Mouse (Mus musculus): Measurements from ENCODE around the gene Mgat5. TPM values are rescaled to one million over a fixed set of nuclear protein-coding genes. Genes with fewer than 3 reads are reported as not detected.

Gene Mgat5
- polyA plus RNA-seq, 1 experiment from 2014 or later, result 7.2 TPM

GRCm38 (mm10) chr1:127192396-127192795, 12.4 kb upstream of the Mgat5 start:
- H3K27ac ChIP-seq (ENCODE audit: low read depth, low read length), result no peak overlapping the region
- DNase-seq (ENCODE audit: low spot score) (no peak), ATAC-seq (ENCODE audit: insufficient read depth, low FRiP score, low TSS enrichment) (no peak)
- H3K36me3 ChIP-seq (ENCODE audit: control insufficient read depth, insufficient read depth, low read length), result no peaks in the 10 kb centered on the region
- H3K27me3 ChIP-seq (ENCODE audit: control insufficient read depth, insufficient read depth, low read length), result no peaks in the 10 kb centered on the region
- no peak overlapping the region for H3K4me2 ChIP-seq (ENCODE audit: low read depth)
- H3K9me3 ChIP-seq (ENCODE audit: control insufficient read depth, low read length), result no peaks in the 10 kb centered on the region
- H3K9ac ChIP-seq (ENCODE audit: low read length), result no peak overlapping the region
- H3K4me3 ChIP-seq (ENCODE audit: low read depth, low read length), result no peak overlapping the region
- no peaks in the 10 kb centered on the region for H3K4me1 ChIP-seq (ENCODE audit: control insufficient read depth, insufficient read depth, low read length)
- WGBS, result 88% methylated on average over 6 of the region's 6 CpGs

GRCm38 (mm10) chr1:127199186-127199585, 5.6 kb upstream of the Mgat5 start:
- no peaks in the 10 kb centered on the region for H3K27me3 ChIP-seq (ENCODE audit: control insufficient read depth, insufficient read depth, low read length)

GRCm38 (mm10) chr1:127202360-127202759, 2.5 kb upstream of the Mgat5 start:
- H3K4me2 ChIP-seq (ENCODE audit: low read depth), result no peak overlapping the region
- H3K4me1 ChIP-seq (ENCODE audit: control insufficient read depth, insufficient read depth, low read length), result no peaks in the 10 kb centered on the region
- no peaks in the 10 kb centered on the region for H3K36me3 ChIP-seq (ENCODE audit: control insufficient read depth, insufficient read depth, low read length)
- no peak overlapping the region for H3K9ac ChIP-seq (ENCODE audit: low read length)
- 76% methylated on average over 4 of the region's 4 CpGs for WGBS
- no peak overlapping the region for H3K27ac ChIP-seq (ENCODE audit: low read depth, low read length)
- no peaks in the 10 kb centered on the region for H3K9me3 ChIP-seq (ENCODE audit: control insufficient read depth, low read length)
- H3K4me3 ChIP-seq (ENCODE audit: low read depth, low read length), result no peak overlapping the region
- no peak for DNase-seq (ENCODE audit: low spot score)
- ATAC-seq (ENCODE audit: insufficient read depth, low FRiP score, low TSS enrichment), result no peak
- H3K27me3 ChIP-seq (ENCODE audit: control insufficient read depth, insufficient read depth, low read length), result no peaks in the 10 kb centered on the region

More at GRCm38 (mm10) chr1:127199186-127199585, 5.6 kb upstream of the Mgat5 start:
- Histone ChIP-seq H3K4me1 (ENCODE audit: control insufficient read depth, insufficient read depth, low read length) (no peaks in the 10 kb centered on the region), H3K9me3 (ENCODE audit: control insufficient read depth, low read length) (no peaks in the 10 kb centered on the region), H3K4me3 (ENCODE audit: low read depth, low read length) (no peak overlapping the region), H3K27ac (ENCODE audit: low read depth, low read length) (no peak overlapping the region), H3K4me2 (ENCODE audit: low read depth) (no peak overlapping the region), H3K9ac (ENCODE audit: low read length) (no peak overlapping the region), H3K36me3 (ENCODE audit: control insufficient read depth, insufficient read depth, low read length) (no peaks in the 10 kb centered on the region)
- ATAC-seq (ENCODE audit: insufficient read depth, low FRiP score, low TSS enrichment) (no peak), DNase-seq (ENCODE audit: low spot score) (no peak)
- WGBS, result 73% methylated on average over 2 of the region's 2 CpGs

- Histone ChIP-seq H3K27me3 (ENCODE audit: control insufficient read depth, insufficient read depth, low read length) (no peaks in the 10 kb centered on the region), H3K4me2 (ENCODE audit: low read depth) (no peak overlapping the region), H3K9ac (ENCODE audit: low read length) (no peak overlapping the region), H3K36me3 (ENCODE audit: control insufficient read depth, insufficient read depth, low read length) (no peaks in the 10 kb centered on the region), H3K4me3 (ENCODE audit: low read depth, low read length) (no peak overlapping the region), H3K9me3 (ENCODE audit: control insufficient read depth, low read length) (no peaks in the 10 kb centered on the region), H3K27ac (ENCODE audit: low read depth, low read length) (no peak overlapping the region), H3K4me1 (ENCODE audit: control insufficient read depth, insufficient read depth, low read length) (no peaks in the 10 kb centered on the region)
- DNase-seq (ENCODE audit: low spot score) (no peak), ATAC-seq (ENCODE audit: insufficient read depth, low FRiP score, low TSS enrichment) (no peak)
- WGBS, result 79% methylated on average over 4 of the region's 4 CpGs
Measured at GRCm38 (mm10) chr1:127203231-127203764, 1.5 kb upstream of the Mgat5 start.

- under 1% methylated on average over 24 of the region's 24 CpGs for WGBS
- no peaks in the 10 kb centered on the region for H3K36me3 ChIP-seq (ENCODE audit: control insufficient read depth, insufficient read depth, low read length)
- ATAC-seq (ENCODE audit: insufficient read depth, low FRiP score, low TSS enrichment), result peak; percentile 17; the same call in 1 of the 2 replicates
- no peaks in the 10 kb centered on the region for H3K4me1 ChIP-seq (ENCODE audit: control insufficient read depth, insufficient read depth, low read length)
- peak; percentile 40 for DNase-seq (ENCODE audit: low spot score)
- no peaks in the 10 kb centered on the region for H3K9me3 ChIP-seq (ENCODE audit: control insufficient read depth, low read length)
- peak overlapping the region; percentile 83 for H3K4me3 ChIP-seq (ENCODE audit: low read depth, low read length)
- H3K9ac ChIP-seq (ENCODE audit: low read length), result peak overlapping the region; percentile 74
- peak overlapping the region; percentile 95 for H3K4me2 ChIP-seq (ENCODE audit: low read depth)
- no peaks in the 10 kb centered on the region for H3K27me3 ChIP-seq (ENCODE audit: control insufficient read depth, insufficient read depth, low read length)
- peak overlapping the region; percentile 90 for H3K27ac ChIP-seq (ENCODE audit: low read depth, low read length)
Measured at GRCm38 (mm10) chr1:127205501-127206019, 745 bp downstream of the Mgat5 start.

GRCm38 (mm10) chr1:127206020-127206641, 1.3 kb downstream of the Mgat5 start:
- peak; percentile 49 for DNase-seq (ENCODE audit: low spot score)
- peak overlapping the region; percentile 74 for H3K9ac ChIP-seq (ENCODE audit: low read length)
- peak overlapping the region; percentile 83 for H3K4me3 ChIP-seq (ENCODE audit: low read depth, low read length)
- H3K4me2 ChIP-seq (ENCODE audit: low read depth), result peak overlapping the region; percentile 95
- H3K9me3 ChIP-seq (ENCODE audit: control insufficient read depth, low read length), result no peaks in the 10 kb centered on the region
- H3K27ac ChIP-seq (ENCODE audit: low read depth, low read length), result no peak overlapping the region; the same call in 1 of the 2 replicates
- ATAC-seq (ENCODE audit: insufficient read depth, low FRiP score, low TSS enrichment), result peak; percentile 55
- H3K4me1 ChIP-seq (ENCODE audit: control insufficient read depth, insufficient read depth, low read length), result no peaks in the 10 kb centered on the region
- H3K27me3 ChIP-seq (ENCODE audit: control insufficient read depth, insufficient read depth, low read length), result no peaks in the 10 kb centered on the region
- 2% methylated on average over 39 of the region's 39 CpGs for WGBS
- no peaks in the 10 kb centered on the region for H3K36me3 ChIP-seq (ENCODE audit: control insufficient read depth, insufficient read depth, low read length)

- ATAC-seq (ENCODE audit: insufficient read depth, low FRiP score, low TSS enrichment) (no peak), DNase-seq (ENCODE audit: low spot score) (no peak)
- H3K27ac ChIP-seq (ENCODE audit: low read depth, low read length), result no peak overlapping the region
- H3K36me3 ChIP-seq (ENCODE audit: control insufficient read depth, insufficient read depth, low read length), result no peaks in the 10 kb centered on the region
- peak overlapping the region; percentile 83 for H3K4me3 ChIP-seq (ENCODE audit: low read depth, low read length)
- no peaks in the 10 kb centered on the region for H3K9me3 ChIP-seq (ENCODE audit: control insufficient read depth, low read length)
- no peaks in the 10 kb centered on the region for H3K27me3 ChIP-seq (ENCODE audit: control insufficient read depth, insufficient read depth, low read length)
- WGBS, result 73% methylated on average over 11 of the region's 11 CpGs
- peak overlapping the region; percentile 95 for H3K4me2 ChIP-seq (ENCODE audit: low read depth)
- H3K4me1 ChIP-seq (ENCODE audit: control insufficient read depth, insufficient read depth, low read length), result no peaks in the 10 kb centered on the region
- peak overlapping the region; percentile 74 for H3K9ac ChIP-seq (ENCODE audit: low read length)
Measured at GRCm38 (mm10) chr1:127206881-127207555, 2.2 kb downstream of the Mgat5 start.

- DNase-seq (ENCODE audit: low spot score) (no peak), ATAC-seq (ENCODE audit: insufficient read depth, low FRiP score, low TSS enrichment) (no peak)
- Histone ChIP-seq H3K9ac (ENCODE audit: low read length) (no peak overlapping the region), H3K4me1 (ENCODE audit: control insufficient read depth, insufficient read depth, low read length) (no peaks in the 10 kb centered on the region), H3K4me2 (ENCODE audit: low read depth) (no peak overlapping the region), H3K9me3 (ENCODE audit: control insufficient read depth, low read length) (no peaks in the 10 kb centered on the region), H3K36me3 (ENCODE audit: control insufficient read depth, insufficient read depth, low read length) (no peaks in the 10 kb centered on the region), H3K27ac (ENCODE audit: low read depth, low read length) (no peak overlapping the region), H3K4me3 (ENCODE audit: low read depth, low read length) (no peak overlapping the region), H3K27me3 (ENCODE audit: control insufficient read depth, insufficient read depth, low read length) (no peaks in the 10 kb centered on the region)
- 81% methylated on average over 9 of the region's 9 CpGs for WGBS
Measured at GRCm38 (mm10) chr1:127208167-127208566, 3.4 kb downstream of the Mgat5 start.
